Mouse (Mus musculus) MEL (cell line): ENCODE results near the gene Slc16a11. TPM values are rescaled to one million over a fixed set of nuclear protein-coding genes. Genes with fewer than 3 reads are reported as not detected.

ENCODE experiments used
- DNase-seq: peaks from one replicate; pipeline ENCODE4 v3.0.0; 2011; ENCODE audit warnings: low read depth, low spot score
- H3K27ac ChIP-seq: 2 replicates; pipeline ENCODE4 v1.5.1; 2012; ENCODE audit warnings: low read depth, mild to moderate bottlenecking, control low read depth, low read length, moderate library complexity; ENCODE audit not compliant: control insufficient read depth
- H3K27me3 ChIP-seq, 2 experiments: fragments of 150-350 bp in 1 of 2; sonication (generic) in 1 of 2; 2 replicates each; pipeline ENCODE4 v1.6.1; 2012; ENCODE audit warnings: low read length in 2 of 2, mild to moderate bottlenecking in 2 of 2, improper control_type of control experiment in 1 of 2, moderate library complexity in 1 of 2; ENCODE audit not compliant: insufficient read depth in 2 of 2, control insufficient read depth in 1 of 2
- H3K36me3 ChIP-seq, 2 experiments: 2 replicates each; pipeline ENCODE4 v1.6.1; 2012 to 2014; ENCODE audit warnings: low read length in 2 of 2, improper control_type of control experiment in 1 of 2, inconsistent platforms in 1 of 2, mild to moderate bottlenecking in 1 of 2; ENCODE audit not compliant: insufficient read depth in 2 of 2, control insufficient read depth in 1 of 2
- H3K4me1 ChIP-seq, 2 experiments: fragments of 150-350 bp in 1 of 2; sonication (generic) in 1 of 2; 2 replicates each; pipeline ENCODE4 v1.6.1; 2012; ENCODE audit warnings: low read length in 2 of 2, improper control_type of control experiment in 1 of 2, mild to moderate bottlenecking in 1 of 2; ENCODE audit not compliant: insufficient read depth in 2 of 2, control insufficient read depth in 1 of 2
- H3K4me3 ChIP-seq, 2 experiments: fragments of 150-350 bp in 1 of 2; sonication (generic) in 1 of 2; 2 replicates each; pipeline ENCODE4 v1.5.1; 2012; ENCODE audit warnings: low read depth in 2 of 2, low read length in 2 of 2, mild to moderate bottlenecking in 2 of 2, moderate library complexity in 2 of 2, control low read depth in 1 of 2, improper control_type of control experiment in 1 of 2; ENCODE audit not compliant: control insufficient read depth in 1 of 2, insufficient read depth in 1 of 2
- H3K79me2 ChIP-seq: 2 replicates; pipeline ENCODE4 v1.6.1; 2012; ENCODE audit warnings: mild to moderate bottlenecking, low read length, moderate library complexity; ENCODE audit not compliant: control insufficient read depth, poor library complexity, insufficient read depth
- H3K9ac ChIP-seq: 2 replicates; pipeline ENCODE4 v1.6.1; 2012; ENCODE audit warnings: low read depth, mild to moderate bottlenecking, control low read depth, low read length, moderate library complexity; ENCODE audit not compliant: control insufficient read depth, poor library complexity, severe bottlenecking
- H3K9me3 ChIP-seq: fragments of 150-350 bp; sonication (generic); replicated peaks from 2 replicates; pipeline ENCODE4 v1.6.1; 2012; ENCODE audit warnings: mild to moderate bottlenecking, low read length, improper control_type of control experiment, moderate library complexity; ENCODE audit not compliant: insufficient read depth
- CHD1 ChIP-seq: IDR thresholded peaks from 2 replicates; pipeline ENCODE4 v1.6.1; 2012; ENCODE audit warnings: low read depth, mild to moderate bottlenecking, inconsistent platforms, low read length, improper control_type of control experiment
- CHD2 ChIP-seq: IDR thresholded peaks from 2 replicates; pipeline ENCODE4 v1.6.1; 2011; ENCODE audit warnings: low read length, improper control_type of control experiment
- CTCF ChIP-seq, 3 experiments: IDR thresholded peaks in 2 of 3; conservative IDR thresholded peaks in 1 of 3; 2 replicates each; pipeline ENCODE4 v1.5.1; 2011 to 2012; ENCODE audit warnings: low read length in 3 of 3, low read depth in 2 of 3, mild to moderate bottlenecking in 2 of 3, improper control_type of control experiment in 1 of 3, inconsistent platforms in 1 of 3, mixed read lengths in 1 of 3, moderate library complexity in 1 of 3; ENCODE audit not compliant: control insufficient read depth in 1 of 3, insufficient read depth in 1 of 3, poor library complexity in 1 of 3, severe bottlenecking in 1 of 3
- E2F4 ChIP-seq: IDR thresholded peaks from 2 replicates; pipeline ENCODE4 v1.6.1; 2011; ENCODE audit warnings: low read depth, low read length, improper control_type of control experiment, borderline replicate concordance
- EP300 ChIP-seq, 2 experiments: IDR thresholded peaks; 2 replicates each; pipeline ENCODE4 v1.6.1; 2011; ENCODE audit warnings: improper control_type of control experiment in 2 of 2, low read length in 2 of 2, low read depth in 1 of 2, mild to moderate bottlenecking in 1 of 2
- GABPA ChIP-seq: IDR thresholded peaks from 2 replicates; pipeline ENCODE4 v1.6.1; 2012; ENCODE audit warnings: low read depth, mild to moderate bottlenecking, inconsistent platforms, low read length, improper control_type of control experiment, moderate library complexity
- GATA1 ChIP-seq: IDR thresholded peaks from 2 replicates; pipeline ENCODE4 v1.6.1; 2011; ENCODE audit warnings: low read depth, low read length, improper control_type of control experiment
- HCFC1 ChIP-seq: IDR thresholded peaks from 2 replicates; pipeline ENCODE4 v1.6.1; 2012; ENCODE audit warnings: low read depth, mild to moderate bottlenecking, inconsistent platforms, low read length, improper control_type of control experiment, moderate library complexity
- KAT2A ChIP-seq: conservative IDR thresholded peaks from 2 replicates; pipeline ENCODE4 v1.6.1; 2012; ENCODE audit warnings: low read depth, low read length, improper control_type of control experiment, inconsistent platforms
- MAZ ChIP-seq: IDR thresholded peaks from 2 replicates; pipeline ENCODE4 v1.6.1; 2012; ENCODE audit warnings: low read depth, mild to moderate bottlenecking, inconsistent platforms, low read length, improper control_type of control experiment
- MYB ChIP-seq: IDR thresholded peaks from 2 replicates; pipeline ENCODE4 v1.6.1; 2011; ENCODE audit warnings: mild to moderate bottlenecking, low read depth, low read length, improper control_type of control experiment
- MYC ChIP-seq: IDR thresholded peaks from 2 replicates; pipeline ENCODE4 v1.6.1; 2011; ENCODE audit warnings: low read depth, mild to moderate bottlenecking, low read length, improper control_type of control experiment, moderate library complexity
- POLR2A ChIP-seq, 2 experiments: IDR thresholded peaks; 2 replicates each; pipeline ENCODE4 v1.6.1; 2011 to 2012; ENCODE audit warnings: low read length in 2 of 2, mild to moderate bottlenecking in 2 of 2, control low read depth in 1 of 2, improper control_type of control experiment in 1 of 2, low read depth in 1 of 2, moderate library complexity in 1 of 2; ENCODE audit not compliant: control insufficient read depth in 1 of 2, insufficient read depth in 1 of 2, poor library complexity in 1 of 2
- POLR2AphosphoS2 ChIP-seq: IDR thresholded peaks from 2 replicates; pipeline ENCODE4 v1.6.1; 2011; ENCODE audit warnings: low read length, improper control_type of control experiment
- POLR2AphosphoS5 ChIP-seq: IDR thresholded peaks from 2 replicates; pipeline ENCODE4 v1.6.1; 2012; ENCODE audit warnings: low read depth, borderline replicate concordance, mild to moderate bottlenecking, inconsistent platforms, low read length, moderate library complexity, mixed read lengths
- RAD21 ChIP-seq: IDR thresholded peaks from 2 replicates; pipeline ENCODE4 v1.6.1; 2011; ENCODE audit warnings: mild to moderate bottlenecking, low read depth, low read length, improper control_type of control experiment
- RCOR1 ChIP-seq: IDR thresholded peaks from 2 replicates; pipeline ENCODE4 v1.6.1; 2012; ENCODE audit warnings: low read depth, mild to moderate bottlenecking, inconsistent platforms, low read length, improper control_type of control experiment
- SMC3 ChIP-seq: IDR thresholded peaks from 2 replicates; pipeline ENCODE4 v1.6.1; 2011; ENCODE audit warnings: low read depth, low read length, improper control_type of control experiment
- TAL1 ChIP-seq: IDR thresholded peaks from 2 replicates; pipeline ENCODE4 v1.6.1; 2012; ENCODE audit warnings: mild to moderate bottlenecking, inconsistent platforms, low read length, moderate library complexity, mixed read lengths
- TBP ChIP-seq: IDR thresholded peaks from 2 replicates; pipeline ENCODE4 v1.8.0; 2011; ENCODE audit warnings: low read depth, low read length, improper control_type of control experiment
- USF1 ChIP-seq: IDR thresholded peaks from 2 replicates; pipeline ENCODE4 v1.6.1; 2014; ENCODE audit warnings: low read depth, mild to moderate bottlenecking, inconsistent platforms, low read length, improper control_type of control experiment, moderate library complexity
- ZC3H11A ChIP-seq: IDR thresholded peaks from 2 replicates; pipeline ENCODE4 v1.6.1; 2012; ENCODE audit warnings: low read depth, mild to moderate bottlenecking, inconsistent platforms, low read length, improper control_type of control experiment
- ZKSCAN1 ChIP-seq: IDR thresholded peaks from 2 replicates; pipeline ENCODE4 v1.6.1; 2012; ENCODE audit warnings: low read depth, mild to moderate bottlenecking, inconsistent platforms, low read length, improper control_type of control experiment, moderate library complexity
- ZNF384 ChIP-seq: IDR thresholded peaks from 2 replicates; pipeline ENCODE4 v1.6.1; 2012; ENCODE audit warnings: low read depth, mild to moderate bottlenecking, inconsistent platforms, low read length, improper control_type of control experiment
- polyA plus RNA-seq, 2 experiments: library from polyadenylated mRNA; stranded (reverse) in 1 of 2; unstranded in 1 of 2; fragments of >175 nt in 1 of 2; fragments of >200 nt in 1 of 2; gene quantifications; 2 replicates each; pipeline versions ENCODE4 v1.2.1 to v1.2.4; 2012; ENCODE audit warnings: low replicate concordance in 2 of 2, low read depth in 1 of 2; ENCODE audit not compliant: insufficient read length in 2 of 2, insufficient read depth in 1 of 2, missing spikeins in 1 of 2
- total RNA-seq: library from RNA; depleted of rRNA; stranded (reverse); fragments of 300-350 nt; gene quantifications from 2 replicates; pipeline ENCODE4 v1.2.3, GENCODE M21; 2012

The Slc16a11 gene
- total and polyA plus RNA-seq, 3 experiments = 0.31 to 1.2 TPM; not detected in 1

- no peaks in the 10 kb centered on the region for H3K27me3 ChIP-seq
- no peaks in the 10 kb centered on the region for H3K9me3 ChIP-seq
- no peak for TF ChIP-seq ZC3H11A
- no peak for TF ChIP-seq MYC
- no peak for TF ChIP-seq GABPA
- no peak for TF ChIP-seq TBP
- no peak for TF ChIP-seq GATA1
- no peak for TF ChIP-seq CHD1
- no peak for TF ChIP-seq HCFC1
- TF ChIP-seq MYB = no peak
- TF ChIP-seq POLR2A (IDR thresholded peaks at IDR 0.05; ENCODE audit: control insufficient read depth in 1 of 2, insufficient read depth in 1 of 2, low read depth in 1 of 2, low read length in 2 of 2, poor library complexity in 1 of 2) = no peak
- TF ChIP-seq KAT2A = no peak
- no peak for TF ChIP-seq POLR2AphosphoS2
- no peak for TF ChIP-seq CHD2
- TF ChIP-seq EP300 (IDR thresholded peaks at IDR 0.05; ENCODE audit: low read depth in 1 of 2, low read length in 2 of 2) = no peak
- TF ChIP-seq SMC3 = no peak
- TF ChIP-seq RCOR1 = no peak
- TF ChIP-seq ZKSCAN1 = no peak
- TF ChIP-seq USF1 = no peak
- no peak for TF ChIP-seq POLR2AphosphoS5
- TF ChIP-seq, all 39 proteins: peak for 0
- Histone ChIP-seq H3K9ac (no peak overlapping the region), H3K4me1 (peaks cover 0 to 4% of the 10 kb centered on the region in 2 experiments; a peak in 1 of 4 replicates), H3K79me2 (no peaks in the 10 kb centered on the region), H3K36me3 (no peaks in the 10 kb centered on the region; a peak in 1 of 4 replicates), H3K27ac (no peak overlapping the region), H3K4me3 (no peak overlapping the region)
- DNase-seq = no peak
Measured at GRCm38 (mm10) chr11:70227661-70228245, 15.2 kb downstream of the Slc16a11 start.

- TF ChIP-seq E2F4 = no peak
- TF ChIP-seq POLR2A (IDR thresholded peaks at IDR 0.05; ENCODE audit: control insufficient read depth in 1 of 2, insufficient read depth in 1 of 2, low read depth in 1 of 2, low read length in 2 of 2, poor library complexity in 1 of 2) = no peak
- no peak for TF ChIP-seq SMC3
- TF ChIP-seq CTCF (IDR thresholded peaks at IDR 0.05 in 2 of 3, conservative IDR thresholded peaks at IDR 0.05 in 1 of 3; ENCODE audit: control insufficient read depth in 1 of 3, insufficient read depth in 1 of 3, low read depth in 2 of 3, low read length in 3 of 3, poor library complexity in 1 of 3, severe bottlenecking in 1 of 3) = no peak
- TF ChIP-seq MAZ = no peak
- no peak for TF ChIP-seq ZNF384
- no peak for TF ChIP-seq TAL1
- no peak for TF ChIP-seq GATA1
- no peak for TF ChIP-seq USF1
- TF ChIP-seq RAD21 = no peak
- no peak for TF ChIP-seq RCOR1
- TF ChIP-seq, all 39 proteins: peak for 0
- no peak overlapping the region for H3K9ac ChIP-seq
- no peak overlapping the region for H3K27ac ChIP-seq
- no peak overlapping the region for H3K4me3 ChIP-seq
- no peaks in the 10 kb centered on the region; a peak in 1 of 4 replicates for H3K36me3 ChIP-seq
- no peaks in the 10 kb centered on the region for H3K79me2 ChIP-seq
- no peaks in the 10 kb centered on the region for H3K27me3 ChIP-seq
- no peaks in the 10 kb centered on the region for H3K9me3 ChIP-seq
- peaks cover 0 to 4% of the 10 kb centered on the region in 2 experiments; a peak in 1 of 4 replicates for H3K4me1 ChIP-seq
- no peak for DNase-seq
Measured at GRCm38 (mm10) chr11:70228828-70229227, 16.3 kb downstream of the Slc16a11 start.
